Mouse (Mus musculus) cerebellum, adult (tissue): ENCODE results near the gene Tns2.
"Not testable (repeated sequence)": the region's sequence is repeated elsewhere in the genome, so short reads cannot be mapped to it uniquely, and the experiment has no call there.

ENCODE experiments used
- ATAC-seq: cut with Nextera tagmentation; 2 replicates; pipeline ENCODE4 v1.9.2; 2017; ENCODE audit warnings: mild to moderate bottlenecking, moderate library complexity, mixed read lengths; ENCODE audit not compliant: insufficient number of reproducible peaks, low FRiP score, low TSS enrichment

Tns2 gene

DNA sequence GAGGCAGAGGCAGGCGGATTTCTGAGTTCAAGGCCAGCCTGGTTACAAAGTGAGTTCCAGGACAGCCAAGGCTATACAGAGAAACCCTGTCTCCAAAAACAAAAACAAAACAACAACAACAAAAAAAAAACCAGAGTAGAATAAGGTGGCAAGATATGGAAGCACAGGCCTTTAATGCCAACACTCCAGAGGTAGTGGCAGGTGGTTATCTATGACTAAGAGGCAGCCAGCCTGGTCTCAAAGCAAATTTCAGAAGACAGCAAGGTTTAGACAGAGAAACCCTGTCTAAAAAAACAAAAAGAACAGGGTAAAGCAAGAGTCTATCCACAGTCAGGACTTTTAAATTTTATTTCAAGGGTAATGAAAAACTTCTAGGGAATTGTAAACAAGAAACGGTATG is 34.5 kb downstream of the Tns2 start:
- no peak for ATAC-seq

DNA sequence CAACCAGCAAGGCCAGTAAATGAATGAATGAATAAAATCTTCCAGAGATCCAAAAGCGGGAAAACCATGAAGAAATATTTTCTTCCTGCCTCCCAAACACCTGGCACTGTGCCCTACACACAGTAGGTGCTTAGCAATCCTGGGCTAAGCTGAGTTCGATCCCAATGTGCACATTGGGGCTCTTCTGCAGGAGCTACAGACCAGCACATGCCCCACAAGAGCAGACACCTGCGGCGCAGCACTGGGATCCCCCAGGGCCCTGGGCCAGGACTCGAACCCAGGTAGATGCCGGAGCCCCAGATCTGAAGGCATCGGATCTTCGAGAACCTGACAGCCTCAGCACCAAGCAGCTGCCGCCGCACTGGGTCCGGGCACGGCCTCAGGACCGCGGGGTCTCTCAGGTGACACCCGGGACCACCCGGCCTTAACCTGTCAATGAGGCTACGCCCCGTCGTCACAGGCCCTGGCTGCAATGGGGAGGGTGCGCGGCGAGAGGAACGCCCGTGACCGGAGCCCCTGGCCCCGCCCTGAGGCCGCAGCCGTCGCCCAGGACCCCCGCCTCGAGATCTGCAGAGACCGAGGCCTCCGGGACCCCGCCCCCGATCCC is 35.4 kb downstream of the Tns2 start:
- ATAC-seq: no peak

DNA sequence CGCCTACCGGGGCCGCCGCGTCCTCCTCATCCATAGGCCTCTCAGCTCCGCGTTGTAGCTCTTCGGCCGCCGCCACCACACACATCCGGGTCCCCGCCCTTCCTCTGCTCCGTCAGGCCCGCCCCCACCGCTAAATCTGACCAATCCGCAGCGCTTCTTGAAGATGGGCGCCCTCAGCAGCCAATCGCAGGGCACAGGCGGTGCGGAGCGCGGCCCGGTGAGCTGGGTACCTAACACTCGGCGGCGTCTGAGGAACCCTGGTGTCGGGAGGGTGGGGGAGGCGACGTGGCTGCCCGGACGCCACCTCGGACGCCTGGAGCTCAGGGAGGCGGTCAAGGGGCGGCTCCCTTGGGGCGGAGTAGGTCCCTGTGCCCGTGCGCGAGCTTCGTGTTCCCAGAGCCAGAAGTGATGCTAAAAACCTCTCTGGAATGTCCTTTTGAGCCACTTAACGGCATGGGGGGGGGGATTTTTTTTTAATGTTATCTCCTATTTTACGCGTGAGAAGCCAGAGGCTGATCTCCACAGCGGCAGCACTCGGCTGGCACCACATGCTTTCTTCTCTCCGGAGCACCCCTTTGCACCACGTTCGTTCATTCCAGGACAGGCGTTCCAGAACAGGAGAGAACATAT is 36.0 kb downstream of the Tns2 start, which contains the start of gene Spryd3:
Gene Spryd3 (minus strand): TSS at position 106 of the 630 bp plus-strand sequence.
- peak; percentile 100 for ATAC-seq

DNA sequence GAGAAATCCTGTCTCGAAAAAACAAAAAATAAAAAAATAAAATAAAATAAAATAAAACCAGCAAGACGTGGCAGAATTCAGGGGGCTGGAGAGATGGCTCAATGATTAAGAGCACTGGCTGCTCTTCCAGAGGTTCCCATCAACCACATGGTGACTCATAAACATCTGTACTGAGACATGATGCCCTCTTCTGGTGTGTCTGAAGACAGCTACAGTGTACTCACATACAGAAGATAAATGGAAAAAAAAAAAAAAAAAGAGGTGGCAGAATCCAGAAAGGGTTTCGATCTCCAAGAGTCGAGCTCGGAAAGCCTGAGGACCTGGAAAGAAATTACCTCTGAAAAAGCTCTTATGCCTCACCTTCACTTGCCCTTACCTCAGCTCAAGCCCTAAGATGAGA is 40.9 kb downstream of the Tns2 start:
- ATAC-seq: no peak

DNA sequence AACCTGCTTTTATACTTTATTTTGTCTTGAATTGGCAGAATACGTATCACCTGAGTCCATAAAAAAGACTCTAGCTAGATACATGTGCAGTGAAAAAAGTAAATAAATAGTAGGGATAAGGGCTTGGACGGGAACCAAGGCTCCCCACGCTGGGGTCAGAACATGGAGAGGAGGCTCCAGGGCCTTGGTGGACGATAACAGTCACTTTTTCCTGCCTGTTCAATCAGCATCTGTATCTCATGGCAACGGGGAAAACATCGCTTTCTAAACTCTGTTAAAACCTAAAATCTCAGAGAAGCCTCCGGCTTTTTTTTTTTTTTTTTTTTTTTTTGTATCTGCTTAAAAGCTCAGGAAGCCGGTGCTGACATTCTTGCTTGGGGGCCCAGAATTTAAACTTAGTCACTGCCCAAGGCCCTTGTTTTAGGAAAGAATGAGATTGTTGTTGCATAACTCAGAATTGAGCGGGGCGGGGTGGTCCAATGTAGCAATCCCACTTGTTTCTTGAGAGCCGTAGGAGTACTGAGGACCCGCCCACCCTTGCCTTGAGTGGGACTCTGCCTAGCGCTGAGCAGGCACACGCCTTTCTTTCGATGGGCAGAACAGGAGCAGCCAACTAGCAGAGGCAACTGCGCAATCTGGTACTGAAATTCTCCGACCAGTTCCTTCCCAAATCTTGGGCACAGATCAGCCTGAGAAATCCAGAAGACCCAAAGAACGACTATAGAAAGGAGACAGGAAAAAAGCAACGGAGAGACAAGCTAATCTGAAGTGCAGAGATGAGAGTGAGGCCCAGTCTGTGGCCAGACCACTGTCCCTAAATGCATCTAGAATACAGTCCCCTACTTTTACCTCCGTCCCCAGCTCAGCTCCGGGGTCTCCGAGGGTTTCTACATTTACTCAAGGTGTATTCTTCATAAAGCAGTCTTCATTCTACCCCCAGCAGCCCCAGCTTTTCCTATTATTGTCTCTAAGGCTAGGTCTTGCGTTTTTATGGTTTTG is 43.0 kb downstream of the Tns2 start:
- ATAC-seq: no peak

DNA sequence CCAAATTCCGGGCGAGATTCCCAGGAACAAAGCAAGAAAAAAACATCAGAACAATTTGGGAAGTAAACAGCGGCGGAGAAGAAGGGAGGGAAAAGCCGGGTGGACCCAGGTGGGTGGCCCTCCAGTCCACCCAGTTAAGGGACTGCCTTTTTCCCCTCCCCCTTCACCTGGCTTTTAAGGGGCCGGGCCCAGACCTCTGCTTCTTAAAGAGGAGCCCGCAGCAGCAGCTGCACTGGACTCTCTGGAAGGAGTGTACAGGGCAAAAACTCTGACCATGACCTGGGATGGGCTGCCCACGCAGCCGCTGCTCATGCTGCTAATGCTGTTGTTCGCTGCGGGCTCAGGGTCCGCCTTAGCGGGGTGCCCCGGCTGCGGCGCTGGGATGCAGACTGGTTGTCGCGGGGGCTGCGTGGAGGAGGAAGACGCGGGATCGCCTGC is 44.1 kb downstream of the Tns2 start, which contains the start of gene Igfbp6:
Gene Igfbp6 (plus strand): TSS at position 89 of the 438 bp plus-strand sequence.
- no peak for ATAC-seq

DNA sequence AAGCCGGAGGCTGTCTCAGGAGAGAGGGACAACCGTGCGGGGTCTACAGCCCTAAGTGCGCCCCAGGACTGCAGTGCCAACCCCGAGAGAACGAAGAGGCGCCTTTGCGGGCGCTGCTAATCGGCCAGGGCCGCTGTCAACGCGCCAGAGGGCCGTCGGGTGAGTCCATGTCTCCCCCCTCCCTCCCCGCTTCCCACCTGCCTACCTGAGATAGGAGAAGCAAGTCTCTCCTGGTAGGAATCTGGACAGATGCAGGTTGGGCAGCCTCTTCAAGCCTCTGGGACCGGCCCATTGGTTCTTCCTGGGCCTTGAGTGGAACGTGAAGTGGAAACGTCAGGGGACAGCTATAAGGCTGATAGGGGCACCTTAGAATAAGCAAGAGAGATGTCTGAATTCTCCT is 44.5 kb downstream of the Tns2 start:
- ATAC-seq: no peak

DNA sequence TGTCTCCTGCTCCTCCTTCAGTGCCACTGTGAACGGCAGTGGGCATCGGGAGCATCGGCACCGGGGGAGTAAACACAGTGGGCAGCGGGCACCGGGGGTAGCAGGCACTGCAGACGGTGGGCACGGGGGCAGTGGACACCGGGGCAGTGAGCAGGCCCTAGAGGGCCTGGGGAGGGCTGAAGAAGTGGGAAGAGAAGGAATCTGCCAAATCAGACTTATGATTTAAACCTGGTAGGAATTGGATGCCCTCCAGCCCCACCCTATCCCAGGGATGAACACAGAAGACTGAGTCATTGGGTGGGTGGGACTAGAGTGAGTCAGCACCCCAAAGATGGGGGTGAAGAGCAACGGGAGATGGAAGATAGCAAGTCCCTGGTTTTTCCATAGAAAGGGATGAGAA is 45.1 kb downstream of the Tns2 start:
- no peak for ATAC-seq

DNA sequence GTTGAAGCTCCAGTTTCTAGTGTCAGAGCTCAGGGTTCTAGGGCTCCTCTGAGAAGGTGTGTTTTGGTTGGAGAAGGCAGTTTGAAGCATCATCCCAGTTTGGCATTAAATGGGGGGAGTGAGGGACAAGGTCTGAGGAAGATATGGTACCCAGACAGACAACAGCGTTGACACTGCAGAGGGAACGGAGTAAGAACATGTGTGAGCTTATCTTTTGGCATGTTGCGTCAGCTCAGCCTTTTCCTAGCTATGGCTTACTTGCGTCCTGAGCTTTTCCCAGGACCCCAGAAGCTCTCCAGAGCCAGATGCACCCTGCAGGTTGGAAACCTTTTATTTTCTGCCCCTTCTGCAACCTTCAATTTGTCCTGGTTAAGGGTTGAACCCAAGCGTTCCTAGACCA is 45.9 kb downstream of the Tns2 start:
- ATAC-seq: no peak

DNA sequence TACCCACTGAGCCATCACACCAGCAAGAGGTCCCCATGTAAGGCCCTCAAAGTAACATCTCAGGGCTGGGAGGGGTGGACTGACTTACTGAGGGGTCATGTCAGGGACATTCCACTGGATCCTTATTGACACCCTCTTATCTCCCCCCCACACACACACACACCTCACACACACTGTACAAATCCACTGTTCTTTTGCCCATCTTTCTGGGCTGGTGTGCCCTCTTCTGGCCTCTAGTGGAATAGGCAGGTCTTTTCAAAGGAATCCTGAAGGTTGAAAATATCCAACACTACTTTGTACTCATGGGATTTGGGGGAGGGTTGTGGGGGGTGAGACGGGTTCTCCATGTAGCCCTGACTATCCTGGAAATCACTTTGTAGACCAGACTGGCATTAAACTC is 46.7 kb downstream of the Tns2 start:
- 0 out of 2 replicates have a peak, but pooled peaks have one; percentile 36 for ATAC-seq

DNA sequence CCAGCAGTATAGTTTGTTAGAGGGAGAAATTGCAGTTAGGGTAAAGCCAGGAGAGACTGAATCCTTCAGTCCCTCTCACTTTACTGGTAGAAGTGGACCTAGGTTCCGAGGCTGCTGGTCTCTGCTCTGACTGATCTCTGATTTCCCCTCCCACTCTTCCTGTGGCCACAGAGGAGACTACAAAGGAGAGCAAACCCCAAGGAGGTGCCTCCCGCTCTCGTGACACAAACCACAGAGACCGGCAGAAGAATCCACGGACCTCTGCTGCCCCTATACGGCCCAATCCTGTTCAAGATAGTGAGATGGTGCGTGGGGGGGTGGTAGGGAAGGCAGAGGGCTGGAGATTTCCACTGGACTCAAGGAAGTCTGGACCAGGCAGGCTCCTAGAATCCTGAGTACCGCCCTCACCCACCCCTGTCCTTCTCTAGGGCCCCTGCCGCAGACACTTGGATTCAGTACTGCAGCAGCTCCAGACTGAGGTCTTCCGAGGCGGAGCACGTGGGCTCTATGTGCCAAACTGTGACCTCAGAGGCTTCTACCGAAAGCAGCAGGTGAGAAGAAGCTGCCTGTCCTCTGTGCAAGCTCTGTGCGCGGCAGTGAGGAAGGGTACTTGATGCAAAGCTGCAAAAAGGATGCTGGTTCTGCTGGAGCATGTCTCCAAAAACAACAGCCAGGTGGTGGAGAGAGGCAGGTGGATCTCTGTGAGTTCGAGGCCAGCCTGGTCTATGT is 47.6 kb downstream of the Tns2 start:
- no peak for ATAC-seq

DNA sequence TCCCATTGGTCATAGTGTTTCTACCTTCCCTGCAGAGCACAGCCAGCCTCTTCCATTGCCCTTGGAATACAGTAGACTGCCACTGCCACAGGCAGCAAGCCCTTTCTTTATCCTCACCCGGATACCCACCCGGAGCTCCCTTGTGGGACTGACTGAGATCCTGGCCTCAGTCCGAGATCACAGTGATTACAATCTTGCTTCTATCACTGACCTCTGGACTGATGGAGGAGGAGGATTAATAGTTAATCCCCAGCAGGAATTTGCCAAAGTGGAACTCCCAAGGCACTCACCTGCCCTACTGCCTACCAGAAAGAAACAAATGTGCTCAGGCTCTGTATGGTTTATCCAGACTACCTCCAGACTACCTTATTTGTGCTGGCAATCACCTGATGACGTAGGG is 49.3 kb downstream of the Tns2 start:
- no peak for ATAC-seq

DNA sequence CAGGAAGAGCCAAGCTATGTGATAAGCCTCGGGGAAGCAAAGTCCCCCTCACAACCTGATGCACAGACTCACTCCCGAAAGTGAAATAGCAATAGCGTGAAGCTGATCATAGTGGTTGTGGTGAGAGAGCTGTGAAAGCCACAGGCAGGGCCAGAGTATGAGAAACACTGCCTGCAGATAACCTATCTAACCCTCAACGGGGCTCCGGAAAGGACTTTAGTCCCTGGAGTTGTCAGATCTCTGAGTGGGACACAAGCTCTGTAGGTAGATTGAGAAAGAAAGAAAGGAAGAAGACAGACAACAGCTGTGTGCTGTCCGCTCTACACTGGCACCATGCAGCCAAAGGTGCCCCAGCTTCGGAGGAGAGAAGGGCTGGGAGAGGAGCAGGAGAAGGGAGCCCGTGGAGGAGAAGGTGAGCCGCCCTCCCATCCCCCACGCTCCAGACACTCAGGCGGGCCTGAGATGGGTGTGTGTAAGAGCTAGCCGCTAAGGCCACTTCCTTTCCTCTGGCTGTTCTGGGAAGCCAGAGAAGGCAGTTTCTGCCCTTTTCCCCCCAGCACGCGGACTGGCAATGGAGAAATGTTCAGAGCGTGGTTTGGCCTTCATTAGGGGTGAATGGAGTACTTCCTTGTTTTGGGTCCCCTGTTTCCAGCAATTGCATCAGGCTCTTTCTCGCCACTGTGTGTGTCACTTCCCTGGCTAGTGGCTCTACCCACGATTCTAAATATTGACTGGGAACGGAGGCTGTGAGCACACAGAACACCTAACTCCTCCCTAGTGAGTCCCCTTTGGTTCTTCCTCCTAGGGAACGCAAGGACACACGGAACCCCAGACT is 50.3 kb downstream of the Tns2 start, which contains the start of gene Soat2:
Gene Soat2 (plus strand): TSS at position 226 of the 835 bp plus-strand sequence.
- no peak for ATAC-seq

DNA sequence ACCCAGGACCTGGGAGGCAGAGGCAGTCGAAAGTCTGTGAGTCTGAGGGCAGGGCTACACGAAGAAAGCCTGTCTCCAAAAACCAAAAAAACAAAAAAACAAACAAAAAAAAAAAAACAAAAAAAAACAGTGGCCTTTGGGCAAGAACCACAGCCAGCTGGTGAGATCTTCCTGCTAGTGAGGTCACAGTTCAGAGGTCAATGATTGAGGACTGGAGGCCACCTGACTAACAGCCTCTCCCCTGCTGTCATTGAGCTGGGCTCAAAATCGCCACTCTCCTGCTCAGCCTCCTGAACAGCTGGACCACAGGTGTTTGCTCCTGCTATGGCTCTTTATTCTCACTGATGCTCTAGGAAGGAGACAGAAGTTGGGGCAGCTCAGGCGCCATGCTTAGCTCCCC is 52.4 kb downstream of the Tns2 start:
- no peak for ATAC-seq

DNA sequence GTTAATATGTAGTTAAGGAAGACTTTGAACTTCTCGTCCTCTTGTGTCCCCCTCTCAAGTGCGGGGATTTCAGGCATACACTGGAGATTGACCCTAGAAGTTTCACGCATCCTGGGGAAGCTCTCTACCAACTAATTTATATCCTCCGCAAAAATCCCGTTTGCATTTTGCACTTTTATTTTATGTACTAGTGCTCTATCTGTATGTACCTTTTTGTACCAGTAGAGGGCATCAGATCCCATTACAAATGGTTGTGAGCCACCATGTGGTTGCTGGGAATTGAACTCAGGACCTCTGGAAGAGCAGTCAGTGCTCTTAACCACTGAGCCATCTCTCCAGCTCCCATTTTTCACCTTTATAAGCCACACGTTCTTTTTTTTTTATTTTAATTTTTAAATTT is 54.8 kb downstream of the Tns2 start:
- ATAC-seq: not testable (repeated sequence)

DNA sequence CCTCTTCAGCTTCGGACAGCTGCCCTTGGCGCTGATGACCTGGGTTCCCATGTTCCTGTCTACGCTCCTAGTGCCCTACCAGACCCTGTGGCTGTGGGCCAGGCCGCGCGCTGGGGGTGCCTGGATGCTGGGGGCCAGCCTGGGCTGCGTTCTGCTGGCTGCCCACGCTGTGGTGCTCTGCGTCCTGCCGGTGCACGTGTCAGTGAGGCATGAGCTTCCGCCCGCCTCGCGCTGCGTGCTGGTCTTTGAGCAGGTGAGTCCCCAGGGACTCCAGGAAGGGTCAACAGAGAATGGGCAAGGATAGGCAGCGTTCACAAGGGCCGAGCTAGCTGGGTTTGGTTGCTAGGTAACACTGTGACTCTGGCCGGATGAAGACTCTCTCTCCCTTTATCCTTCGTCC is 56.6 kb downstream of the Tns2 start:
- no peak for ATAC-seq

DNA sequence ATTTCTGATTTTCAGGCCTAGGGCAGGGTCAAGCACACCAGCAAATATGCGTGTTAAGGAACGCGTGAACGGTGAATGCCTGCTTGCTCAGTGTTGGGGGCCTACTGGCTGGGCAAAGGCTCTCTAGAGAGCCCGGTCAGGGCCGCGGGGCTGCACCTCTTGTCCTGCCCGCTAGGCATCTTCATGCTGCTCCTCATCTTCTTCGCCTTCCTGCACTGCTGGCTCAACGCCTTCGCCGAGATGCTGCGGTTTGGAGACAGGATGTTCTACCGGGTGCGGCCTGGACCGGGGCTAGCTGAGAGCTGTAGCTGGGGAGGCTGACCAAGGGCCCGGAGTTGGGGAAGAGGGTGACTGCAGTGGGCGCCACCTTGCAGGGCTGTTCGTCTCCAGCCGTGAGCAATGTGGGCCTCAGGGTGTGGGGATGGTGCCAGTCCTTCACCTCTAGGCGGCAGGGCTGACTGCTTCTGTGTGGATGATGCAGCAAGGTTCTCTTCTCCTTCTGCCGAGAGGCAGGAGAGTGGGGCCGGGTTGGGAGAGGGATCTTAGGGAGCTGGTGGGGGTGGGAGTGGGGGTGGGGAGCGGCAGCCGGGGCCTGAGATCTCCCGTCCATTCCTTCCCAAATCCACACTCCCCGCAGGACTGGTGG is 60.3 kb downstream of the Tns2 start:
- ATAC-seq: no peak

DNA sequence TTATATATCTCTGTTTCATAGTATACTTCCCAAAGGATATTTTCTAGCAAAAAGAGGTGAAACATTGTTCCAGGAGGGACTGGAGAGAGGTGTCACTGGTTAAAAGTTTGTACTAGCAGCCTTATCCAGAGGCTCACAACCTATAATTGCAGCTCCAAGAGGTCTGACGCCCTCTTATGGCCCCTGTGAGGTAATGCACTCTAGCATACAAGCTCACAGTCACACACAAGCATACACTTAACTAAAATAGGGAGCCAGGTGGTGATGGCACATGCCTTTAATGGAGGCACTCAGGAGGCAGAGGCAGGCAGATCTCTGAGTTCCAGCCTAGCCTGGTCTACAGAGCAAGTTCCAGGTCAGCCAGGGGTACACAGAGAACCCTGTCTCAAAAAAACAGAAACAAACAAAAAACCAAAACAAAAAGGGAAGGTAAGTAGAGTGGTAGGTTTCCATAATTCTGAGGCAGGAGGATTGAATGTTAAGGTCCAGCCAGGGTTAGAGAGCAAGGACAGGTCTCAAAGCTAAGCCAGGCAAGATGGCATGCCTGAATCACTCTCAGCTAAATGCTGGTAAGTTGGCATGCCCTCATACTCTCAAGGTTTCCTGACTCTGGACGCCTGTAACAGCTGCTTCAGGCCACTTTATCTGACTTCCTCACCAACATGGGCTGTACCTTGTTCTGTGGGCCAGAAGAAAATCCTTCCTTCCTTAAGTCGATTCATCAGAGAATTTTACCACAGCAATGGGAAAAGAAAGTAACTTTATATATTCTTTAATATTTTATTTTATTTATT is 63.9 kb downstream of the Tns2 start:
- ATAC-seq: no peak
